Mouse (Mus musculus): ENCODE data around the gene Aldh9a1. TPM values are rescaled to one million over a fixed set of nuclear protein-coding genes. Genes with fewer than 3 reads are reported as not detected.

Gene Aldh9a1
- polyA plus RNA-seq, 3 experiments from 2014 or later = 47.7 to 61.2 (median 56.2) TPM

DNA sequence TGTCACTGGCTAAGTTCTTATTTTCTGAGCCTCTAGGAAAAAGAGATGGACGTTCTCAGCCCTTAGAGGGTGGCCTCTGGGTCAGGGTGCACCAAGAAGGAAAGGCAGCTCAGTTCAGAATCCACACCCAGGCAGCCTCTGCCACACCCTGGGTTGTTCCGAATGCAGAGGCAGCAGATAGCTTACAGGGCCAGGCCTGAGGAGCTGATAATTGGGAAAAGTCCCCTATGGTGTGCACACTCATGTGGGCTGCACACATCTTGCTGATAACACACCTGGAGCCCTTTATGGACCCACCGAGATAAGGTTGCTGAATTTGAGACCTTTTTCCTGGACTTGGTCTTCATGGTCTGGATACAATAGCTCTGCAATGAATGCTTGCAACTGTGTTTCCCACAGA, 34.4 kb downstream of the Aldh9a1 start:
- ATAC-seq = no peak

DNA sequence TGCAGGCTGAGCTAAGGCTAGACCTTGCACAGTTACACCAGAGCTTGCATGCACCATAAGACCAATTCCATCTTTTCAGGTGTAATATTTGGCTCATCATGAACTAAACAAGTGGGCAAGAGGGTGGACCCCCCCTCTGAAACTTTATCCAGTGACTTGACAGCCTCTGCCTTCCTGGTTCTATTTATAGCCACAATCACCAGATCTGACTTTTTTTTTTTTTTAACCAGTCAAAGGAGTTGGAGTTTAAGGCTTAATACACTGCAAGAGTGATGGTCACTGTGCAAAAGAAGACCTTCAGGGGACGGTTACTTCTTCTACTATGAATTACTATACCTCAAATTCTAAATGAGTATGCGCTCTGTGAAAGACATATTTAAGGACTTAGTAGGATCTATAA, 35.4 kb downstream of the Aldh9a1 start:
- no peak for ATAC-seq

DNA sequence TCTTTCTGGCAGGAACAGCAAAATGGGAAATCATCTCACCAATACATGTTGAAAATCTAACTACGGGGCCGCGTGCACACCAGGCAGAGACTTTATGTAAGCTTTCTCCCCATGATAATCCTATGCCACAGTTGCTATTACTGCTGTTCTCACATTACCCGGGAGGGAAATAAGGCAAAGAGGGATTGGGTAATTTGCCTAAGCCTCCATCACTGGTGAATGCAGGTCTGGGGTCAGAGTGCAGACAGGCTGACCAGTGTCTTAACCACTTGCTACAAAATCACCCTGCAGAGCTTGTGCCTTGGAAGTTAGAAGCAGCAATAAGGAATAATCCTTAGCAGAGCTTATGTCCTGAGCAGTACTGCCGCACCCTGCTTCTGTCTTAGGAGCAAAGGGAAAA, 35.8 kb downstream of the Aldh9a1 start:
- no peak for ATAC-seq

DNA sequence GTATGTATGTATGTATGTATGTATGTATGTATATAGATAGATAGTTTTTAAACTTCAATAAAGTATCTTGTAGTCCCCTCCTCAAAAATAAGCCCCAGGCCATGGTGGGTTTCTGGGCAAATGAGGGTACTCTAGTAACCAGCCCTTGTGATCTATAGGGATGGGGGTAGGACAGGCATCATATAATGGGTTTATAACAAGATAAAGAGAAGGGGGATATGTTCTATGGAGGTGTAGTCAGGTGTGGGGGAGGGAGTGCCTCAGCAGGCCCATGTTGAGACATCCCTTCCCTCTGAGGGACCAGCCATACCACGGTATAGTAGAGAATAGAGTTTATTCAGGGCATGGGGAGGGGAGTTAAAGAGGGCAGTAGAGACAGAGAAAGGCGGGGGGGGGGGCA, 36.7 kb downstream of the Aldh9a1 start:
- ATAC-seq = no peak

DNA sequence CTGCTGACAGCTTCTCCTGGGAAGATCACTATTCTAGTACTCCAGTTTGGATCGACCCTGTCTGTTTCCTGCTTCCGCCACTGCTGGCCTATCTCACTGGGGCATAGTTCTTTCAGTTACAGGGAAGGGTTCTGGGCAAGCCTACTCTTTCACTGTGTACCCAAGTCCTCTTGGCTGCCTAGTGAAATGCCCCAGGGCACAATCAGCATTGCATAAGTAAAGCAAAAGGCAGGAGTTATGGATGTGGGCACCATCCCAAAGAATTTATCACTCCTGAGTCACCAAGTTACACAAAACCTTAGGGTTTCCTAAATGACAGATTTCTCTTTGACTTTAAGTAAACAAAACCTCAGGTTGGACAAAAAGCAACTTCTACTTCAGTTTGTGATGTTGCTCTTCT, 37.5 kb downstream of the Aldh9a1 start:
- ATAC-seq = no peak

DNA sequence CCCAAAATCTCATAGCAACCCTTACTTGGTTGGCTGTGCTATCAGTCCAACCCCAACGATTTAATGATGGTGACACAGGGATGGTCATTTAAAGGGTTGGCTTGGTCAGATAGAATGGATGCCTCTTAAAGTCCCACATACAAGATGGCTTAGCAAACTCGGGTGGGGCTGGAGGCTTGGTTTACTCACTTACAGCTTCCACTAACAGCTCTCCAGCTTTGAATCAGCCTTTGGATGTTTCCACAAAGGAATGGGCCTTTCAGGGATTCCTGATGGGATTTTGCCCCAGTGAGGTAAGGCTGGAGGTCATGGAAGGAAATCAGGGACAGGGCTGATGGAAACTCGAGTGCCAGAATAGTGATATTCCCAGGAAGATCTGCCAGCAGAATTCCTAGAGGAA, 38.0 kb downstream of the Aldh9a1 start:
- no peak for ATAC-seq

DNA sequence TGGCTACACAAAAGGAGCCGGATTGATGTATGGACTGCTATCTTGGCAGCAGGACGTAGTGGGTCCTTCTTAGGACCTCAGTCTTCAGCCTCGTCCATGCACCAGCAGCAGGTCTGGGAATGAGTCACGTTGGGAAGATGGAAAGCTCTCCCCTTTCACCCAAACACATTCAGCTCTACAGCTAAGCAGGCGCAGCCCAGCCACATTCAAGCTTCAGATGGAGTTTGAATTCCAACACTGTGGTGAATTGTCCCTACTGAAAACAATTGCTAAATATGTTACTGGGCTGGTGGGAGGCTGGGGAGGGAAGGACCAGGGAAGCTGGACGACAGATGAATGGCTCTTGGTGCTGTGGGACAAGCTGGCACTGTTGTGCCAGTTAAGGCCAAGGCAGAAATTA, 38.8 kb downstream of the Aldh9a1 start:
- no peak for ATAC-seq

DNA sequence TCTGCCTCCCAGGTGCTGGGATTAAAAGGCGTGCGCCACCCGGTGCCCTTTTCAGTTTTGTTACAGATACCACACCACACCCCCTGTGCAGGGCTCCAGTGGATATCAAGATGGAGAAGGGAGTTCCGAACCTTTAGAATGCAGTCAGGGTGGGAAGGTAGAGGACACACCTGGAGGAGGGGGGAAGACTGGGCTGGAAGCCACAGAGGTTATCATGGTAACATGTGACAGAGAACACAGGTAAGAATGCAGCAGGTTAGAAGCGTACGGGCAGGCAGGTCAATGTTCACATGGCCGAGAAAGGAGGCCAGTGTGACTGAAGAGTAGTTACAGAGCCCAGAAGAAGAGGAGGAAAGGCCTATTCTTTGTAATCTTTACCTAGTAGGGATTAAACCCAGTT, 39.8 kb downstream of the Aldh9a1 start:
- no peak for ATAC-seq

DNA sequence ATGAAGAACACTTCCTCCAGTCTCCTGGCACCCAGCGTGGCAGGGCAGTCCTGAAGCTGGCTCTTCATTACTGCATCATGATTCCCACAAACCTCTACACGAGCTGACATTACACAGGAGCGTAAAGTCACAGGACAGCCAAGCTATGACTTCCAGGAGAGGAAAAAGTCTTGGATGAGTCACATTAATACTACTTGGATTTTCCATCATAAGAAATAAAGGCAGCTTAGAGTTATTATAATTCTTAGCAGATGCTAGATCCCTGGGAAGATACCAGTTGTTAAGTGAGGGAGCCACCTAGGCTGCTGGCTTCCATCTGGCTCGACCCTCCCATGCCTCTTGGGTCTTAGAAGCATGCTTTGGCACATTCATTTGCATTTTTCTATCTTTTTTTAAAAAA, 40.6 kb downstream of the Aldh9a1 start:
- no peak for ATAC-seq

DNA sequence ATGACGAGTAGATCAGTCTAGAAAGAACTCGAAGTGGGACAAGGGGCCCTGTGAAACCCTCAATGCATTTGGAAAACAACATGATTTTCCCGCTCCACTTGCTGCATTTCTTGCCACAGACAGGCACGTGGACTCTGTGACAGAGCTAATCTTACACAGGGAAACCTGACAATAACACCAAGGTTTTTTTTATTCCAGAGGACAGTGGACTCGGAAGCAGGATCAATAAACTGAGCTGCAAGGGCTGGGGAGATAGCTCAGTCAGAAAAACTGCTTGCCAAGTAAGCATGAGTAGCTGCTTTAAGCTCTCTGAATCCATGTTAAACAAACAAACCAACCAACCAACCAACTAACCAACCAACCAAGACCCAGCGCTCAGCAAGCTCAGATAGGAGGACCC, 41.5 kb downstream of the Aldh9a1 start:
- no peak for ATAC-seq

DNA sequence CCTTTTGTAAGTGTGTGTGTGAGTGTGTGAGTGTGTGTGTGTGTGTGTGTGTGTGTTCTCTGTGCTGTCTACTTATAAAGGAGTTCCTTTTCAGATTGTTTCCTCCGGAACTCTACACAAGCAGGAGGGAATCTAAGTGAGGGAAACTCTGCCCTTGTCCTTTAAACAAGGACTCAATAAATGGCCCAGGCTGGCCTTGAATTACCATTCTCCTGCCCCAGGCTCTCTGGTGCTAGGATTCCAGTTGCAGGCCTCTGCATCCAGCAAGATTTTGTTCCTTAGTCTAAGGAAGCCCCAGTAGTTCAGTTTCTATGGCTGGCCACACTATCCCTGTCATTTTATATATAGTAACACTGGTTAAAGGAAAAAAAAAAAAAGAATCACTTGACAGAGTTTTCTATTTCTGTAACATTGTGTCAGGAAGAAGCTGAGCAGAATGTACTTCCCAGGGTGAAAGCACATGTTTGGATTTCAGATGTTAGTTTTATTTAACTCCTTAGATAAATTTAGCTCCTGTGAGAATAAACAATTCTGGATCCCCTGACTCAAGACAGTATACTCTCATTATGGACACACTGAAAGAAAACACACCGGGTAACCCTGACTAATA, 42.3 kb downstream of the Aldh9a1 start:
- no peak for ATAC-seq

DNA sequence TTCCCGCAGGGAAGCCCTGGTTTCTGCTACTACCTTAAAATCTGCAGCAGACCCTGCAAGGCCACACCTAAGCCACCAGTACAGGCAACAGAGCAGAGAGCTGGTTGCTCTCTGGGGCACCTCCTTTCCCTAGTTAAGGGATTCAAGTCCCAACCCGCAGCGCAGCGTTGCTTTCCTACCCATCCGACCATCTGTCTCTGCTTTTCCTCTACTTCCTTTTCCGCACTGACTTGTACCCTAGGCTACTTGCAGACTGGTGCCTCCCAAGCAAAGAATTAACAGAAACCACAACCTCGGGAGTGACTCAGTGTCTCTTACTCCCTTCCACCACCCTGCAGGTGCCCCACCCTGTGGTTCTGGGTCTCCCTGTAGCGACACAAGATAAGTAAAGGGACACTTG, 42.9 kb downstream of the Aldh9a1 start:
- ATAC-seq = no peak

DNA sequence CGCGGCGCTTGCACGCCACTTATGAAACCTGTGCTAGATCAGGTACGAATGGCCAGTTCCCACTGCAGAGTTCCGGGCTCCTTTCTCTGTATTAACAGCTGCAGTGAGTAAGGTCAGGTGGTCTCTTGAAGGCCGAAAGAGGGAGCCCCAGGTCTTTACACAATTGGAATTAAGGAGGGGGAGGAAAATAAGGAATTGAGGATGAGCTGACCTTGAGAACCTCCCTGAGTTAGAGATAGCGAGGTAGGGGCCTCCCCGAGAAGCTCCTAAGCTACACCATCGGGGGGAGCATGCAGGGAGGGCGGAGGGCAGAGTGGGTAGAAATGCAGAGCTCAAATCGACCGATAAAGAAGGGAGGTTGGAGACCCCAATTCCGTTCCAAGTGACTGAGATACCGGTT, 43.5 kb downstream of the Aldh9a1 start:
- no peak for ATAC-seq

DNA sequence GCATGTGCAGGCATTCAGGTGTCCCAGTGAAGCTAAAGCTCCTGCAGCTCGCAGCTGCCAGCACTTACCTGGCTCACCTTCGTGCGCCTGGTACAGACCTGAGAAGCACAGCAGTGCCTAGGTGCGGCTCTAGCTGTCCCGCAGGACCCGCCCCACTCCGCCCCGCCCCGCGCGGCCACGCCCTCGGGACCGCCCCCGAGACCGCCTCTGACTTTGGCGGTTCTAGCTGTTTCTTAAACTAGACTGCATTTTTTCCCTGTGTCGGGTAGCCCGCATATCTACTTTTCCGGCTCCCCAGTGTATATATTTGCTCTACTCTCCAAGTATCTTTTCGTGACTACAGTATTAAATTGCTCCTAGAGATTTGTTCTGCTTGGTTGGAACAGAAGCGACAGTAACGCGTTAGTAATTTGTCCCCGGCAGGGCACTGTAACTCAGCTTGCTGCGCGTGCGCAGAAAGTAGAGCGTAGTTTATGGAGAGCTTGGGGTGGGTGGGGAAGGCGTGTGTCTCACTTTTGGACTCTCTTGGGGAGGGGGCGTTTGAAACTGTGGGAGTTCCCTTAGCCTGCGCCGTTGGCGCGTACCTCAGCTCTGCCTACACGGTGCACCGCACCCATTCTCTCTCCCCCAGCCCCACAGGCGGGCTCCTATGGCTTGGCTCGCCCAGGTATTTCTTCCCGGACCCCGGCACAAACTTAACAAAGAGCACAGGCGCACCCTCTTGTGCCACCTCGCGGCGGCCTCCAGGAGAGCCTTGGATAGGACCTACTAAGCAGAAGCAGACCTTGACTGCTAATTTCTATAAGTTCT, 44.1 kb downstream of the Aldh9a1 start, which contains the start of gene Mgst3:
Gene Mgst3 (minus strand): TSS at position 159 of the 810 bp plus-strand sequence.
- ATAC-seq = peak; percentile 89

DNA sequence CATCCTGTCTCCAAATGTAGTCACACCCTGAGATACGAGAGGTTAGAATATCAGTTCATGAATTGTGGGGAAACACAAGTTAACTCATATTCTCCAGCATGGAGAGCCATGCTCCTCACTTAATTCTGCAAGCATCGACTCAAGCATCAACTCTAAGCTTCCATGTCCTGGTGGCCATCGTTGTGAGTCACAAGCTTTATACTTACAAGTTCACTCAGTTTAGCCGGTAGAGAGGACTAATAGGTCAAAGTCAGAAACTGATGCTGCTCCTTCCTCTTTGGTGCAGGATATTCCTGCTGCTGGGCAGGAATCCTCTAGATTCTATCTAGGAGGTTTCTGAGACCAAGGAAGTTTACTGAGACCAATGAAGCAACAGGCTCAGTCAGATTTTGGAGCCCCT, 55.4 kb downstream of the Aldh9a1 start:
- no peak for ATAC-seq

DNA sequence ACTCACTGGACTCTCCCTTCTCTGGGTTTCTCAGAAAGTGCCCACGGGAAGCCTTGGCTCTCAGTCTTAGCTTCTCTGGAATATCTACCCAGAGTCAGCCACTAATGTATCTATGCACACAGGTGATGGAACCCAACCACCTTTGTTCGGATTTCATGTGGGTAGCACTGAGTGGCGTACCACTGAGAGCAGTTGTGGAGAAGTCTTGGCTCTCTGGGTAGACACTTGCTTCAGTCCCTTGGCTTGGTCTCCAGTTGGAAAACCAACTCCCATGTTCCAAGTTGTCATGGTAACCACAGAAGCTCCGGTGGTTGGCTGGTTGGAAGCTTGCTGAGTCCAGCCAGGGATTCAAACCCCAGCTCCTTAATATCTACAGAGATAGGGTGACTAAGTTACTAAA, 59.8 kb downstream of the Aldh9a1 start:
- no peak for ATAC-seq

DNA sequence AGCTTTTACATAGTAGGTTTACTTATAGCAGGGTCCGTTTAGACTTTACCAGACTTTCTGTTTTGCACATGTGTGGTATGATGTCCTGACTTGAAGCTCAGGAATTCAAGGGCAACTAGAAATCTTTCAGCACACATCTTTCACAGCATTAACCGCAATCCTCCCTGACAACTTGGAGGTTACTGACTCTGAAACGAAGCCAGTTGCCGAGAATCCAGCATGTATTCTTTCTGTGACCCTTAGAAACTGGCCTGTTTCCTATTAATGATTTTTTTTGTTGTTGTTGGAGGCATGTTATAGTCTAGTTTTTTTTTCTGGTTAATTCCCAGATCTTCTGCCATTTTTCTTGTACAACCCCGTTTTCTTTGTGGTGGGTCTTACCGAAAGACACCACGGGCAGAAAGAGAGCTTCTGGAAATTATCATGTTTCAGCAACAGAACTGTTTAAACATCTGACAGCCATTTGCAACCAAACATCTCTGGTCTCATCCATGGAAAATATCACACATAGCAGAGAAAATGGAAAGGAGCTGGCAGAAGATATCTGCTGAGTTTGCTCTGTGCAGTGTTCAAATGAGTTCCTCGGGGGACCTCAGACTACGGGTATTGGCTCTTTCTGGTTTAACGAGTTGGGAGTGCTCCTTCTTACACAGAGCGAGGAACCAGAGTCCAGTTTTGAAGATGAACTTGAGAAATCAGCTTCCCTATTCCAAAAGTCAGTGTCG, 62.4 kb downstream of the Aldh9a1 start:
- no peak for ATAC-seq

DNA sequence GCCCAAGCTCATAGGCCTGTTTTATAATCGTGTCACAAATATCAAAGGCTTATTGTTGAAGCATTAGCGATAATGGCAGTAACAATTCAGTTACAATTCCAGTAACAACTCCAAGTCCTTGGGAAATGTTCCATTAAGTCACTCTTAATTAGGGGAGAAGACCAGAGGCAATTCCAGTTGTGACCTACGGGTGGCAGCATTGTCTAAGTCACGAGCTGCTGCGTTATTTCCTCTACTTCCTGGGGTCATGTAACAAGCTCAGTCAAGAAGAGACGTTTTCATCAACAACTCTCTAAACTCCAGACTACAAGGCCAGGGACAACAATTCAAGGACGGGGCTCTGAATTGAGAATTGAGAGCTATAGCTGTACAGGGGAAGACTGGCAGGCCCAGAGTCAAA, 65.1 kb downstream of the Aldh9a1 start:
- ATAC-seq = peak; percentile 68

Other genes with a start within 250 kb of the Aldh9a1 start
- 10 to 100 TPM; 22.3 to 28.8 (median 23.2) TPM for gene Uck2, start 64.7 kb upstream of the Aldh9a1 start, polyA plus RNA-seq (2017; shearing (Covaris generic))
- 100 to 1,000 TPM; 100 to 124 (median 106) TPM for gene Tmco1, start 41.6 kb upstream of the Aldh9a1 start, polyA plus RNA-seq (2017; shearing (Covaris generic))
- gene Mgst3, start 43.9 kb downstream of the Aldh9a1 start, polyA plus RNA-seq (2017; shearing (Covaris generic)) = 1 to 10 TPM; 1.3 to 4.7 (median 1.8) TPM
- not detected for gene Lrrc52, start 116.8 kb downstream of the Aldh9a1 start, polyA plus RNA-seq (2017; shearing (Covaris generic))
- not detected for gene Rxrg, start 248.4 kb downstream of the Aldh9a1 start, polyA plus RNA-seq (2017; shearing (Covaris generic))